ENCODE assay signal across 15 mouse cellular contexts in the genomic region with DNA sequence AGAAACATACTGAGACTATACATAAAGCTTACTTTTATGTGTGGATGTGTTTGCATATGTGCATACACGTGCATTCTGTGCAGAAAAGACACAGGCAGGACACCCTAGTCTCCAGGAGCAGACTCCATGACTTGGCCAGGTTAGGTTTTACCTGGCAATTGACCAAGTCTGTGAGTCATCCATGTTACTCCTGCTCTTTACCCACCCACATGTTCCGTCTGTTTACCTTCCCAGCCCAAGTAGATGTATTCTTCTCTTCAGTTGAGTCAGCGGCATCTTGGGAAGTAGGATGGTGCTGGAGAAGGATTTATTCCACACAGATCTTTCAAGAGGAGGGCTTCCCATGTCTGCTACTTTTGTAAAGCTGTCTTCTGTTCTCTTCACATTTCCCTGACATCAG. TPM values are rescaled to one million over a fixed set of nuclear protein-coding genes. Genes with fewer than 3 reads are reported as not detected.
DNase-seq lines count a peak whose midpoint lies in the region; ATAC-seq lines count a peak whose summit lies in the region.
"Had no signal": no experiment of that assay in that cellular context is flagged by ENCODE, and none has a peak within 500 bp of the region (broad histone marks: within the 10 kb centered on the region; RNA-seq: fewer than 3 reads in every experiment).

No protein-coding gene starts in this region.

- H3K27ac ChIP-seq in kidney, embryonic 14.5 days (ENCODE audit: low read depth, low read length), result no peak overlapping the region
- H3K27ac ChIP-seq: embryonic facial prominence, embryonic 10.5 days; forebrain, embryonic 15.5 days; neural tube, embryonic 13.5 days had no signal

- H3K4me1 ChIP-seq in kidney, embryonic 14.5 days (ENCODE audit: control insufficient read depth, insufficient read depth, low read length), result no peaks in the 10 kb centered on the region
- H3K4me1 ChIP-seq: embryonic facial prominence, embryonic 10.5 days; forebrain, embryonic 15.5 days; neural tube, embryonic 13.5 days had no signal

- no peak overlapping the region for H3K4me2 ChIP-seq in kidney, embryonic 14.5 days (replicated peaks; ENCODE audit: low read depth, low read length)
- H3K4me2 ChIP-seq: forebrain, embryonic 15.5 days; limb, embryonic 15.5 days; neural tube, embryonic 13.5 days had no signal

- intact Hi-C loops in left cerebral cortex, postnatal 25 days (cut with DNase I), result no loop called here

- ATAC-seq in kidney, embryonic 14.5 days (ENCODE audit: low FRiP score, low TSS enrichment), result no peak
- ATAC-seq: forebrain, embryonic 15.5 days had no signal

- peaks cover 75% of the 10 kb centered on the region for H3K36me3 ChIP-seq in kidney, embryonic 14.5 days (ENCODE audit: control insufficient read depth, insufficient read depth, low read length)

- H3K9me3 ChIP-seq in kidney, embryonic 14.5 days (ENCODE audit: control insufficient read depth, low read length), result no peaks in the 10 kb centered on the region
- H3K9me3 ChIP-seq: embryonic facial prominence, embryonic 10.5 days; forebrain, embryonic 15.5 days; limb, embryonic 15.5 days; neural tube, embryonic 13.5 days had no signal

- H3K27me3 ChIP-seq in kidney, embryonic 14.5 days (ENCODE audit: control insufficient read depth, insufficient read depth, low read length), result no peaks in the 10 kb centered on the region
- H3K27me3 ChIP-seq: forebrain, embryonic 15.5 days; limb, embryonic 15.5 days; neural tube, embryonic 13.5 days had no signal

- no peak overlapping the region for H3K9ac ChIP-seq in kidney, embryonic 14.5 days (ENCODE audit: low read depth, low read length)
- H3K9ac ChIP-seq: forebrain, embryonic 15.5 days; limb, embryonic 15.5 days; neural tube, embryonic 13.5 days had no signal

- DNase-seq in adrenal gland, postnatal 10 days, result peak; percentile 36
- no peak for DNase-seq in adrenal gland, postnatal 4 days (ENCODE audit: low spot score in 2 of 2)
- DNase-seq in layer of hippocampus, adult 9-11 months, result peak; percentile 47
- DNase-seq in layer of hippocampus, postnatal 25 days (ENCODE audit: extremely low spot score in 1 of 2, low spot score in 1 of 2), result no peak
- DNase-seq in cerebellum, adult 18-20 months, result peak; percentile 59 to 65
- peak; percentile 46 to 85 for DNase-seq in left cerebral cortex, postnatal 25 days (ENCODE audit: low spot score in 2 of 2)
- DNase-seq in gastrocnemius, postnatal 25 days, result no peak
- DNase-seq: adrenal gland, adult 8-10 months; kidney, adult 9 months; spleen, adult 18-20 months had no signal

- 87% methylated on average over 3 of the region's 3 CpGs for WGBS in kidney, embryonic 14.5 days

- H3K4me3 ChIP-seq in kidney, embryonic 14.5 days (ENCODE audit: low read length), result no peak overlapping the region
- H3K4me3 ChIP-seq: embryonic facial prominence, embryonic 10.5 days; forebrain, embryonic 15.5 days; limb, embryonic 15.5 days; neural tube, embryonic 13.5 days had no signal

RNA-seq across cellular contexts. Expression of gene Cemip2, which starts 27.2 kb away (rescaled TPM):
- 10 to 100 TPM; 23.4 to 25.9 TPM for total RNA-seq in adrenal gland, postnatal 10 days (2021)
- total RNA-seq in adrenal gland, postnatal 4 days (2021), result 10 to 100 TPM; 27.1 to 29.9 TPM
- 10 to 100 TPM; 12.6 to 15.3 TPM for total RNA-seq in layer of hippocampus, postnatal 25 days (2021)
- total RNA-seq in left cerebral cortex, postnatal 25 days (2021), result 10 to 100 TPM; 12.9 to 13.8 TPM
- 1 to 10 TPM; 5.8 to 7.4 TPM for total RNA-seq in gastrocnemius, postnatal 25 days (2021)
- polyA plus RNA-seq in kidney, embryonic 14.5 days (2014; fragmentation: Nextera tagmentation; extraction: Ambion mirVana), result 16.6 and 26.8 TPM in 2 replicates

Comparison
In these comparisons a context has a peak if more than half of its experiments do, and no peak if none do; other contexts are left out.
1. DNase-seq: peak in adrenal gland, postnatal 10 days (single experiment), layer of hippocampus, adult 9-11 months (single experiment), cerebellum, adult 18-20 months (2 of 2) and left cerebral cortex, postnatal 25 days (2 of 2); none in adrenal gland, postnatal 4 days (0 of 2), layer of hippocampus, postnatal 25 days (0 of 2) and gastrocnemius, postnatal 25 days (single experiment).